Mouse (Mus musculus) ES-E14 (cell line): Measurements from ENCODE around the gene C530008M17Rik.

Experiments used
- CHD2 ChIP-seq: IDR thresholded peaks from 2 replicates; pipeline ENCODE4 v1.6.1; 2014; ENCODE audit warnings: mild to moderate bottlenecking, low read depth, low read length, inconsistent platforms
- MAFK ChIP-seq: IDR thresholded peaks from 2 replicates; pipeline ENCODE4 v1.6.1; 2014; ENCODE audit warnings: mild to moderate bottlenecking, low read depth, low read length, inconsistent platforms; ENCODE audit not compliant: insufficient read depth
- ZNF384 ChIP-seq: IDR thresholded peaks from 2 replicates; pipeline ENCODE4 v1.6.1; 2012; ENCODE audit warnings: low read depth, low read length, inconsistent platforms

DNA sequence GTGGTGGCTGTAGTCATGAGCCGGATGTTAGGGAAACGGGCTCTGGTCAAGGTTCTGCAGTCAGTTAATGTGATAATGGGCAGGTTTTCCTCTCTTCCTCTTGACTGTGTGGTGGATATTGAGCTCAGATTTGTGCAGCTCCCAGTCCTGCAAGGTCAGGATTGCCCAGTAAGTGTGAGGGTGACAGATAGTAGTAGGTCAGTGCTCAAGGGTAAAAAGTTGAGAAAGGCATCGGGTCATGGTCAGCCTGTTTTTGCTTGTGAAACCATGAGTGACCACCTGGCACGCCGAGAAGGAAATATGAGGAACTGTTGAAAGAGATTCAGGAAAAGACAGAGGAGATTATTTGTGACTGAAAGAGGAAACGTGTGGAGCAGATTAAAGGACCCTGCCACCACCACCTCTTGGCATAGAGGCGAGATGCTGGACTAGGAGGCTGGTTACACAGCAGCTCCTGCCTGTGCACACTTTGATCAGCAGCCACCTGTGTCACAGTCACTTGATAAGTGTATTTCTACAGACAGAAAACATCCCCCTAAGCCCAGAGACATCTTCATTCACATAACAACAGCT, 127.9 kb downstream of the C530008M17Rik start:
- TF ChIP-seq CHD2 (no peak), ZNF384 (no peak), MAFK (no peak)
